Mouse (Mus musculus) neural tube, embryonic 12.5 days (tissue): ENCODE measurements around the gene Icam2. TPM values are rescaled to one million over a fixed set of nuclear protein-coding genes. Genes with fewer than 3 reads are reported as not detected.

ENCODE experiments used
- ATAC-seq: fragments of 200-750 bp; cut with Nextera tagmentation; 2 replicates; pipeline ENCODE4 v1.8.0; 2017; ENCODE audit warnings: low read depth, mild to moderate bottlenecking, moderate TSS enrichment, moderate library complexity; ENCODE audit not compliant: low FRiP score
- H3K27ac ChIP-seq: fragments of 300-500 bp; sonication (generic); 2 replicates; pipeline ENCODE4 v1.5.1; 2016
- H3K27me3 ChIP-seq: fragments of 300-500 bp; sonication (generic); replicated peaks from 2 replicates; pipeline ENCODE4 v1.6.1; 2016; ENCODE audit warnings: mild to moderate bottlenecking
- H3K36me3 ChIP-seq: fragments of 300-500 bp; sonication (generic); 2 replicates; pipeline ENCODE4 v1.6.1; 2016; ENCODE audit warnings: mild to moderate bottlenecking
- H3K4me1 ChIP-seq: fragments of 300-500 bp; sonication (generic); 2 replicates; pipeline ENCODE4 v1.6.1; 2016
- H3K4me2 ChIP-seq: fragments of 300-500 bp; sonication (generic); replicated peaks from 2 replicates; pipeline ENCODE4 v1.6.1; 2016; ENCODE audit warnings: mild to moderate bottlenecking
- H3K4me3 ChIP-seq: fragments of 300-500 bp; sonication (generic); 2 replicates; pipeline ENCODE4 v1.5.1; 2016
- H3K9ac ChIP-seq: fragments of 300-500 bp; sonication (generic); 2 replicates; pipeline ENCODE4 v1.6.1; 2016; ENCODE audit warnings: mild to moderate bottlenecking
- H3K9me3 ChIP-seq: fragments of 300-500 bp; sonication (generic); 2 replicates; pipeline ENCODE4 v1.6.1; 2016; ENCODE audit warnings: mild to moderate bottlenecking
- WGBS: fragments of 180-500 bp; shearing (Covaris S2); methylation state at CpG from one replicate; pipeline ENCODE4 v1.1.7; 2016; 5-methylcytosine and 5-hydroxymethylcytosine counted together
- polyA plus RNA-seq: library from polyadenylated mRNA; unstranded; fragments of >200 nt; fragmentation: Nextera tagmentation; extraction: Ambion mirVana; gene quantifications from 2 replicates; pipeline ENCODE4 v1.2.1, GENCODE M21; 2016

Gene Icam2
- 15.6 and 16.6 TPM in 2 replicates for polyA plus RNA-seq

DNA sequence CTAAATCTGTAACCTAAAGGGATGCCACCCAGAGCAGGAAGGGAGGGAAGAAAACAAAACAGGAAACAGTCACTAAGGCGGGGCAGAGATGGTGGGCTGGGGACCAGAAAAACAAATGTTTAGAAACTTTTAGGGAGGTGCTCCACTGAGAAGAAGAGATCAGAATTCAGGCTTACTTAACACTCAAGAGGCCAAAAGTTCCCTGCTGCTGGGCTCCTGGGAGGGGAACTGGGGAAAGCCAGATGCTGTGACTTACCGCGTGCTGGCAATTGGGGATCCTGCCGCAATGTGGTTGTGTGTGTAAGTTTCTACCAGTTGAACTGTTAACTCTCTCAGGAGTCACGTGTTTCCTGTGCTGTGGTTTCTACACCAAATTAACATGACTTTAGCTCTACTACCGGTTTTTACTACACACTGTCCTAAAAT lies at the start of gene Icam2:
TSS of gene Icam2 (minus strand) at position 285 of the 426 bp plus-strand sequence.
- 82% methylated on average over 6 of the region's 6 CpGs for WGBS
- H3K9ac ChIP-seq, result no peak within 1 kb of the TSS

DNA sequence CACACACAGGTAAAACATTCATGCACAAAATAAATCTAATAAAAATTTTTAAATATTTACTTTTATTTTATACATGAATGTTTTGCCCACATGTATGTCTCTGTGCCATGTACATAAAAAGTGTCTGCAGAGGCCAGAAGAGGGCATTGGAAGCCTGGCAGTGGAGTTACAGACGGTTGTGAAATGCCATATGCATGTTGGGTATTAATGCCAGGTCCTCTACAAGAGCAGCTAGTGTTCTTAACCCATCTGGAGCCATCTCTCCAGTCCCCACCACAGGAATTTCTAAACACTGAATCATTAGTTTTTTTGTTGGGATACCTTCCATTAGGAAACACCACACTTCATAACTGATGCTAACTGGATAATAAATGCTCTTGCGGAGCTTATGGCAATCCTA lies 49.7 kb upstream of the Icam2 start:
- Histone ChIP-seq H3K4me2 (no peak overlapping the region), H3K9me3 (no peaks in the 10 kb centered on the region), H3K4me1 (no peaks in the 10 kb centered on the region), H3K27ac (no peak overlapping the region), H3K27me3 (no peaks in the 10 kb centered on the region), H3K4me3 (no peak overlapping the region), H3K36me3 (no peaks in the 10 kb centered on the region), H3K9ac (no peak overlapping the region)
- 98% methylated on average over 2 of the region's 2 CpGs for WGBS
- no peak for ATAC-seq

More for the DNA sequence above, at the start of gene Icam2:
- Histone ChIP-seq H3K4me1 (no peaks in the 10 kb centered on the region), H3K27me3 (no peaks in the 10 kb centered on the region), H3K36me3 (no peaks in the 10 kb centered on the region), H3K27ac (no peak within 1 kb of the TSS), H3K9me3 (no peaks in the 10 kb centered on the region), H3K4me2 (no peak within 1 kb of the TSS), H3K4me3 (no peak within 1 kb of the TSS)
- ATAC-seq, result no peak

- no peaks in the 10 kb centered on the region for H3K36me3 ChIP-seq
- H3K4me1 ChIP-seq, result no peaks in the 10 kb centered on the region
- no peaks in the 10 kb centered on the region for H3K27me3 ChIP-seq
- no peak overlapping the region for H3K9ac ChIP-seq
- no peak overlapping the region for H3K27ac ChIP-seq
- no peaks in the 10 kb centered on the region for H3K9me3 ChIP-seq
- H3K4me2 ChIP-seq, result no peak overlapping the region
- H3K4me3 ChIP-seq, result no peak overlapping the region
- ATAC-seq, result no peak
- 94% methylated on average over 5 of the region's 5 CpGs for WGBS
Observed at GRCm38 (mm10) chr11:106437039-106437438, 49.2 kb upstream of the Icam2 start.

DNA sequence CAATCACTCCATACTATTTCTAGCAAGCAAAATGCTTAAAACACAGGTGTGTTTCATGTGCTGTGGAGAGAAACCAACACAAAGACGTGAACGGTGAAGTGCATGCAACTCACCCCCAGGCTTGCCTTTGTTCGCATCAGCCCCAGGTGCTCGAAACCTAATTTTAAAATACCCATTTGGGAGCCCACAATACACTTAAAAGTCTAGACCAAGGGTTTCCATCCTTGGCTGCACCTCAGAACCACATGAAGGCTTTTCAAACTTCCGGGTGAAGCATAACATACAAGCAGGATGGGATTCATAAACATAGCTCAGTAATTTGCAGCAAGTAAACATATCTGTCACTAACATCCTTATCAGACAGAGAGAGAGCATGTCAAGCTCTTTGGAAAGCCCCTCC lies 42.5 kb upstream of the Icam2 start:
- no peak overlapping the region for H3K9ac ChIP-seq
- H3K4me2 ChIP-seq, result no peak overlapping the region
- no peaks in the 10 kb centered on the region for H3K9me3 ChIP-seq
- H3K27ac ChIP-seq, result no peak overlapping the region
- 95% methylated on average over 5 of the region's 5 CpGs for WGBS
- H3K4me3 ChIP-seq, result no peak overlapping the region
- no peak for ATAC-seq
- H3K4me1 ChIP-seq, result no peaks in the 10 kb centered on the region
- H3K36me3 ChIP-seq, result peaks cover 9% of the 10 kb centered on the region
- no peaks in the 10 kb centered on the region for H3K27me3 ChIP-seq

DNA sequence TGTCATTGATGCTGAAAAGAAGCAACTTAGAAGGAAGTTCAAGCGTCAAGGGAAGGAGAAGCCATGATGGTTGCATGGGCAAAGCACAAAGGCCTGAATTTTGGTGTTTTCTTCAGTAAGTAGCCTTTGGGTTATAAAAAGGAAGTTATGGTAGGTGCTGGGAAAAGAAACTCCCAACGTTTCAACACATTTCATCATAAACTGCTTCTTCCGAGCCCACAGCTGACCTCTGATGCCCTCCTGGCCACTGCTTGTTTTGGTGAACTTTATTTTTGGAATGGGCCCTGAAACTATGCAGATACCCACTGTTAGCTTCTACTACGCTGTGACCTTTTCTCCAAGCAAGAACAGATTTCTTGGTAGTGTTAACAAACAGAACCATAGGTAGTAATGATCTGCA lies 41.8 kb upstream of the Icam2 start:
- WGBS, result 89% methylated on average over 4 of the region's 4 CpGs
- no peak for ATAC-seq

GRCm38 (mm10) chr11:106428556-106428955 lies 40.7 kb upstream of the Icam2 start:
- H3K4me1 ChIP-seq, result no peaks in the 10 kb centered on the region
- H3K4me3 ChIP-seq, result no peak overlapping the region
- ATAC-seq, result no peak
- H3K9me3 ChIP-seq, result no peaks in the 10 kb centered on the region
- no peak overlapping the region for H3K27ac ChIP-seq
- no peak overlapping the region for H3K4me2 ChIP-seq
- WGBS, result 87% methylated on average over 2 of the region's 2 CpGs
- peaks cover 13% of the 10 kb centered on the region for H3K36me3 ChIP-seq
- no peaks in the 10 kb centered on the region for H3K27me3 ChIP-seq
- no peak overlapping the region for H3K9ac ChIP-seq

More for the DNA sequence above, 41.8 kb upstream of the Icam2 start:
- Histone ChIP-seq H3K4me1 (no peaks in the 10 kb centered on the region), H3K4me3 (no peak overlapping the region), H3K36me3 (peaks cover 13% of the 10 kb centered on the region), H3K27ac (no peak overlapping the region), H3K9me3 (no peaks in the 10 kb centered on the region), H3K9ac (no peak overlapping the region), H3K27me3 (no peaks in the 10 kb centered on the region), H3K4me2 (no peak overlapping the region)

GRCm38 (mm10) chr11:106428106-106428505 lies 40.2 kb upstream of the Icam2 start:
- Histone ChIP-seq H3K9ac (no peak overlapping the region), H3K4me2 (no peak overlapping the region), H3K4me1 (no peaks in the 10 kb centered on the region), H3K27ac (no peak overlapping the region), H3K36me3 (peaks cover 17% of the 10 kb centered on the region), H3K9me3 (no peaks in the 10 kb centered on the region), H3K4me3 (no peak overlapping the region), H3K27me3 (no peaks in the 10 kb centered on the region)
- 90% methylated on average over 4 of the region's 4 CpGs for WGBS
- ATAC-seq, result no peak

- no peak overlapping the region for H3K27ac ChIP-seq
- H3K4me1 ChIP-seq, result no peaks in the 10 kb centered on the region
- no peak overlapping the region for H3K4me3 ChIP-seq
- peaks cover 21% of the 10 kb centered on the region for H3K36me3 ChIP-seq
- no peak for ATAC-seq
- no peak overlapping the region for H3K9ac ChIP-seq
- no peak overlapping the region for H3K4me2 ChIP-seq
- no peaks in the 10 kb centered on the region for H3K9me3 ChIP-seq
- WGBS, result 91% methylated on average over 4 of the region's 4 CpGs
- H3K27me3 ChIP-seq, result no peaks in the 10 kb centered on the region
Observed at GRCm38 (mm10) chr11:106426447-106426846, 38.6 kb upstream of the Icam2 start.

DNA sequence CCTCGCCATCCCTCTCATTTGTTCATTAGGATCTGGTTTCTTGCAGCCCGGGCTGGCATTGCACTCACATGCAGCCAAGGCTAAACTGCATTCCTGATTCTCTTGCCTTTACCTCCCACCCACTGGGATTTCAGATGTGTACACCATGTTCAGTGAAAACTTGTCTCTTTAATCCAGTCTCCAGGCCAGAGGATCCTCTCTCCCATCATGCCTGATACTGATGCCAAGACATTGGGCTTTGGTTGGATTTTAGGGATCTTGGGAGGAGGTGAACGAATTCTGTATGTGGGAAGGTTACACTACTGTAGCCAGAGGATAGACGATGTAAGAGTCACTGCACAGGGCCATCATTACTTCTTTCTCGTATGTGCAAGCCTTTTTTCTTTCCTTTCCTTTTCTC lies 37.3 kb upstream of the Icam2 start:
- ATAC-seq, result no peak
- 93% methylated on average over 5 of the region's 5 CpGs for WGBS
- no peak overlapping the region for H3K27ac ChIP-seq

DNA sequence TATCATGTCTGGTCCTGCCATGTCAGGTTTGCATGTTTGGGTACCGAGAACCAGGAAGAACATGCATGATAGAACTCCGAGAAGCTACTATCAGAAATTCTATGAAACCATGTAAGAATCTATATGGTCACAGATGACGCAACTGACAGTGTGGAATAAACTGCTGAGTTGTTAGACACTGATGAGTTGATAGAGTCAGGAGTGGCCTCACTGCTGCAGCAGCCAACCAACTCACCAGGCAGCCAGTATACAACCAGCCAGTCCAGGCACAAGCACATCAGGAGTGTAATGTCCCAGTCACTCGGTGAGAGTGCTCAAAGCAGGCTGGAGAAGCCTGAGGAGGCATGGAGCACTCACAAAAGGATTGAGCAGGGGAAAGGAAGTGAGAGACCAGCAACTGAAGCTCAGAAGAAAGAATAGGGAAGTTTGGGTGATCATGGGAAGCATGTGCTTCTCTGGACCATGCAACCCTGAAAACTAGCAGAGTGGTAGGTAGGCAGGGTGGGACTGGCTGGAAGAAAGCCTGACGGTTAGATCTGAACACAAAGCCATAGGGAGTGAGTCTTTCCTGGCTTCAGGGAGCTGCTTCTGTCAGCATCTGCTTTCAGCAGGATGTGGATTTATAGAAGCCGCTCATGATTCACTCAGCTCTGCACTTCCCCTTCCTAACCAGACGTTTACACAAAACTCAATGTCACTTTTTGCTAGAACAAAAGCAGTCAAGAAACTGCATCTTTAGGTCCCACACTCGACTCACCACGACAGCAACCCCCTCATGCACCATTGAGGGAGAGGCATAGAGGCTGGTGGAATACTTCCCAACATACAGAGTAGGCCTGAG lies 31.6 kb upstream of the Icam2 start:
- Histone ChIP-seq H3K36me3 (peaks cover 10% of the 10 kb centered on the region; the same call in 1 of the 2 replicates), H3K4me1 (no peaks in the 10 kb centered on the region), H3K27ac (no peak overlapping the region), H3K4me2 (no peak overlapping the region), H3K27me3 (no peaks in the 10 kb centered on the region), H3K9me3 (no peaks in the 10 kb centered on the region), H3K9ac (no peak overlapping the region), H3K4me3 (no peak overlapping the region)
- no peak for ATAC-seq
- 84% methylated on average over 9 of the region's 9 CpGs for WGBS

More for the DNA sequence above, 37.3 kb upstream of the Icam2 start:
- H3K9me3 ChIP-seq, result no peaks in the 10 kb centered on the region
- no peak overlapping the region for H3K4me2 ChIP-seq
- peaks cover 23% of the 10 kb centered on the region for H3K36me3 ChIP-seq
- no peak overlapping the region for H3K9ac ChIP-seq
- no peaks in the 10 kb centered on the region for H3K4me1 ChIP-seq
- H3K4me3 ChIP-seq, result no peak overlapping the region
- no peaks in the 10 kb centered on the region for H3K27me3 ChIP-seq

DNA sequence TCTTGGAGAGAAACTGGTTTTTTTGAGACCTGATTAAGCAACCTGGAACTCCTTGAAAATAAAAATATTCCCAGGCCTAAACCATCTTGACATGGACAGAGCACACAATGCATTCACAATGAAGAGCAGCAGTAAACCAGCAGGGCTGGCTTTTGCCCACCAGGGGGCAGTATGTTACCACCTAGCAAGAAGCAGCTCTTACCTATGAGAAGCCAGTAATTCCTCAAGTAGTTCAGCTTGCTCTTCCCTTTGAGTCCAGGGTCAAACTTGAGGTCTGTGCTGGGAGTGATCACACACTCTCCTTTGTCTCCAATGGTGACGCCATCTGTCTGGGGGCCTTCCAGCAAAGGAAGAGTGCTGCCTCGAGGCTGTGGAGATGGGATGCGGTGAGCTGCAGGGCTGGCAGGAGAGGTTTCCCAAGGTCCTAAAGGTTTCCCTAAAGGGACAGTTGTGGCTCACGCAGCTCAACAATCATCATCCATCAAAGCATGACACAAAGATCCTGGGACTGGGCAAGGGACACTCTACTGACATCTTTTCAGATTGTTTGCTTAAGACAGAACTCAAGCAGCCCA lies 30.8 kb upstream of the Icam2 start:
- ATAC-seq, result 0 out of 2 replicates have a peak, but pooled peaks have one; percentile 17
- Histone ChIP-seq H3K4me1 (no peaks in the 10 kb centered on the region), H3K27ac (no peak overlapping the region), H3K4me3 (no peak overlapping the region), H3K4me2 (no peak overlapping the region), H3K9me3 (no peaks in the 10 kb centered on the region), H3K9ac (no peak overlapping the region), H3K27me3 (no peaks in the 10 kb centered on the region), H3K36me3 (peaks cover 15% of the 10 kb centered on the region; the same call in 1 of the 2 replicates)
- 41% methylated on average over 4 of the region's 4 CpGs for WGBS

GRCm38 (mm10) chr11:106417860-106418259 lies 30.0 kb upstream of the Icam2 start:
- Histone ChIP-seq H3K27ac (no peak overlapping the region), H3K4me3 (no peak overlapping the region), H3K27me3 (no peaks in the 10 kb centered on the region), H3K9ac (no peak overlapping the region), H3K4me2 (no peak overlapping the region), H3K9me3 (no peaks in the 10 kb centered on the region), H3K4me1 (no peaks in the 10 kb centered on the region), H3K36me3 (peaks cover 12% of the 10 kb centered on the region; the same call in 1 of the 2 replicates)
- no peak for ATAC-seq
- WGBS, result 89% methylated on average over 2 of the region's 2 CpGs
